Mouse (Mus musculus) embryonic fibroblast, embryonic 13.5 days (primary cell): ENCODE data around the gene Tgtp2.

Experiments used
- CTCF ChIP-seq: IDR thresholded peaks from 2 replicates; pipeline ENCODE4 v1.5.1; 2011; ENCODE audit warnings: mild to moderate bottlenecking, control low read depth, low read length, moderate library complexity, borderline replicate concordance; ENCODE audit not compliant: insufficient read depth
- POLR2A ChIP-seq: IDR thresholded peaks from 2 replicates; pipeline ENCODE4 v1.6.1; 2011; ENCODE audit warnings: low read depth, mild to moderate bottlenecking, control low read depth, low read length, moderate library complexity

DNA sequence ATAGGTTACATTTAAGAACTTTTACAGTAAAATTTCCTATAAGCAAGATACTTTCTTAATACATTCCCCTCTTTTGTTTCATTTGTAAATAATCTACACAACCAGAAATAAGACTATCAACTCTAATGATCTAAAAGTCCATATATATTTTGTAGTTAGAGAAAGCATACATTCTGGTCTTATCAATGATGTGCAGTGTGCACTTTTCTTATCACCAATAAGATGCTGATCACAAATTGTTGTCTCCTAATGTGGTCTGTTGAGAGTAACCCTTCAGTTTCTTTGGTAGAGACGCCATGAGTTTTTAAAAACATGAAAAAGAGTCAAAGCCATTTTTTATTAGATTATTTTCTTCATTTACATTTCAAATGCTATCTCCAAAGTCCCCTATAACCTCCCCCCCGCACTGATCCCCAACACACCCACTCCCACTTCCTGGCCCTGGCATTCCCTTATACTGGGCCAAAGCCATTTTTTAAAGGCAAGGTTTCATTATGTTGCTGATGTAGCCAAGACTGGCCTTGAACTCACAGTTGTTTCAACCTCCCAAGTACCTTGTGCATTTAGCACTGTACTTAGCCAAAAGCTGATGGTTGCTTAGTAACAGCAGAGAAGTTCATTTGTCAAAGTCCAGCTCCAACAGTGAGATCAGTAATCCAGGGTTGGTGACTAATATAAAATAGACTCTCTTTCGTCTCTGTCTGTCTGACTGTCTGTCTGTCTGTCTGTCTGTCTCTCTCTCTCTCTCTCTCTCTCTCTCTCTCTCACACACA, 25.9 kb upstream of the Tgtp2 start:
- TF ChIP-seq CTCF (no peak), POLR2A (no peak)
